Mouse (Mus musculus) limb, embryonic 14.5 days (tissue): Measurements from ENCODE around the gene Phf1. TPM values are rescaled to one million over a fixed set of nuclear protein-coding genes. Genes with fewer than 3 reads are reported as not detected.

Source experiments
- ATAC-seq: fragments of 200-750 bp; cut with Nextera tagmentation; 2 replicates; pipeline ENCODE4 v1.8.0; 2017; ENCODE audit warnings: low read depth, moderate number of reproducible peaks, moderate TSS enrichment; ENCODE audit not compliant: low FRiP score
- DNase-seq: peaks from one replicate; pipeline ENCODE4 v3.0.0-alpha.2; 2015; ENCODE audit warnings: low spot score
- H3K27ac ChIP-seq: fragments of 300-500 bp; sonication (generic); replicated peaks from 2 replicates; pipeline ENCODE4 v1.5.1; 2014; ENCODE audit warnings: low read depth, mild to moderate bottlenecking, low read length, moderate library complexity, mixed read lengths
- H3K27me3 ChIP-seq: fragments of 300-500 bp; sonication (generic); 2 replicates; pipeline ENCODE4 v1.6.1; 2014; ENCODE audit warnings: low read length, mixed read lengths; ENCODE audit not compliant: control insufficient read depth, insufficient read depth
- H3K36me3 ChIP-seq: fragments of 300-500 bp; sonication (generic); 2 replicates; pipeline ENCODE4 v1.6.1; 2014; ENCODE audit warnings: mild to moderate bottlenecking, low read length, moderate library complexity, mixed read lengths; ENCODE audit not compliant: control insufficient read depth, insufficient read depth
- H3K4me1 ChIP-seq: fragments of 300-500 bp; sonication (generic); 2 replicates; pipeline ENCODE4 v1.6.1; 2014; ENCODE audit warnings: antibody characterized with exemption, low read length, mixed read lengths; ENCODE audit not compliant: control insufficient read depth, insufficient read depth
- H3K4me2 ChIP-seq: fragments of 300-500 bp; sonication (generic); replicated peaks from 2 replicates; pipeline ENCODE4 v1.6.1; 2014; ENCODE audit warnings: low read depth, mild to moderate bottlenecking, low read length, moderate library complexity; ENCODE audit not compliant: severe bottlenecking
- H3K4me3 ChIP-seq: fragments of 300-500 bp; sonication (generic); replicated peaks from 2 replicates; pipeline ENCODE4 v1.5.1; 2014; ENCODE audit warnings: low read length
- H3K9ac ChIP-seq: fragments of 300-500 bp; sonication (generic); 2 replicates; pipeline ENCODE4 v1.6.1; 2014; ENCODE audit warnings: mild to moderate bottlenecking, low read depth, low read length, moderate library complexity; ENCODE audit not compliant: severe bottlenecking
- H3K9me3 ChIP-seq: fragments of 300-500 bp; sonication (generic); 2 replicates; pipeline ENCODE4 v1.6.1; 2016; ENCODE audit warnings: low read length; ENCODE audit not compliant: control insufficient read depth
- POLR2A ChIP-seq: fragments of 200-500 bp; IDR thresholded peaks from 2 replicates; pipeline ENCODE4 v1.8.0; 2012; ENCODE audit warnings: inconsistent platforms, mild to moderate bottlenecking, moderate library complexity, borderline replicate concordance; ENCODE audit not compliant: insufficient read depth, insufficient read length; ENCODE audit errors: extremely low read depth
- WGBS: fragments of 180-500 bp; shearing (Covaris S2); extraction: QIAGEN DNeasy Blood & Tissue Kit; methylation state at CpG from one replicate; pipeline ENCODE4 v1.1.7; 2014; 5-methylcytosine and 5-hydroxymethylcytosine counted together
- polyA plus RNA-seq, 2 experiments: library from polyadenylated mRNA; depleted of rRNA in 1 of 2; stranded (reverse) in 1 of 2; unstranded in 1 of 2; fragments of >200 nt; fragmentation: Nextera tagmentation in 1 of 2; extraction: Ambion mirVana in 1 of 2; gene quantifications; 2 replicates each; pipeline versions ENCODE4 v1.2.1 to v1.2.3; 2012 to 2014

The Phf1 gene
- polyA plus RNA-seq, 2 experiments = 12.8 to 56.6 TPM

- no peaks in the 10 kb centered on the region for H3K9me3 ChIP-seq
- DNase-seq = peak; percentile 13
Measured at GRCm38 (mm10) chr17:26887926-26888325, 44.9 kb upstream of the Phf1 start.

GRCm38 (mm10) chr17:26892635-26893375 lies 40.0 kb upstream of the Phf1 start:
- DNase-seq = no peak
- WGBS = 53% methylated on average over 16 of the region's 16 CpGs
- Histone ChIP-seq H3K27me3 (no peaks in the 10 kb centered on the region), H3K27ac (peak overlapping the region; percentile 40; the same call in 1 of the 2 replicates), H3K4me1 (peaks cover 18% of the 10 kb centered on the region), H3K36me3 (no peaks in the 10 kb centered on the region), H3K9me3 (no peaks in the 10 kb centered on the region), H3K4me2 (peak overlapping the region; percentile 11; the same call in 1 of the 2 replicates), H3K9ac (no peak overlapping the region; the same call in 1 of the 2 replicates), H3K4me3 (no peak overlapping the region)
- ATAC-seq = peak; percentile 38; the same call in 1 of the 2 replicates
- TF ChIP-seq POLR2A = no peak

More at GRCm38 (mm10) chr17:26887926-26888325, 44.9 kb upstream of the Phf1 start:
- Histone ChIP-seq H3K4me2 (no peak overlapping the region), H3K27me3 (0 out of 2 replicates have a peak, but pooled peaks cover 3% of the 10 kb centered on the region), H3K9ac (no peak overlapping the region), H3K4me1 (peaks cover 7% of the 10 kb centered on the region; the same call in 1 of the 2 replicates), H3K36me3 (no peaks in the 10 kb centered on the region), H3K4me3 (no peak overlapping the region), H3K27ac (no peak overlapping the region)
- no peak for ATAC-seq
- 12% methylated on average over 3 of the region's 3 CpGs for WGBS
- TF ChIP-seq POLR2A = no peak

GRCm38 (mm10) chr17:26893492-26893891 lies 39.4 kb upstream of the Phf1 start:
- peak overlapping the region; percentile 40; the same call in 1 of the 2 replicates for H3K27ac ChIP-seq
- H3K9me3 ChIP-seq = no peaks in the 10 kb centered on the region
- H3K4me1 ChIP-seq = peaks cover 18% of the 10 kb centered on the region
- no peak overlapping the region for H3K9ac ChIP-seq
- TF ChIP-seq POLR2A = no peak
- ATAC-seq = no peak
- no peaks in the 10 kb centered on the region for H3K27me3 ChIP-seq
- no peaks in the 10 kb centered on the region for H3K36me3 ChIP-seq
- no peak overlapping the region for H3K4me3 ChIP-seq
- no peak for DNase-seq
- WGBS = 46% methylated on average over 6 of the region's 6 CpGs
- H3K4me2 ChIP-seq = no peak overlapping the region

GRCm38 (mm10) chr17:26894342-26894741 lies 38.5 kb upstream of the Phf1 start:
- 71% methylated on average over 6 of the region's 6 CpGs for WGBS
- Histone ChIP-seq H3K36me3 (no peaks in the 10 kb centered on the region), H3K9ac (no peak overlapping the region), H3K27me3 (no peaks in the 10 kb centered on the region), H3K4me2 (no peak overlapping the region), H3K9me3 (no peaks in the 10 kb centered on the region), H3K4me1 (peaks cover 18% of the 10 kb centered on the region), H3K4me3 (no peak overlapping the region), H3K27ac (no peak overlapping the region)
- ATAC-seq (peak; percentile 36; the same call in 1 of the 2 replicates), DNase-seq (no peak)
- TF ChIP-seq POLR2A = no peak

GRCm38 (mm10) chr17:26895578-26895977 lies 37.3 kb upstream of the Phf1 start:
- Histone ChIP-seq H3K27ac (no peak overlapping the region), H3K36me3 (no peaks in the 10 kb centered on the region), H3K4me2 (no peak overlapping the region), H3K9ac (no peak overlapping the region), H3K4me3 (no peak overlapping the region), H3K27me3 (no peaks in the 10 kb centered on the region), H3K4me1 (peaks cover 18% of the 10 kb centered on the region), H3K9me3 (no peaks in the 10 kb centered on the region)
- no peak for ATAC-seq
- no peak for TF ChIP-seq POLR2A
- 11% methylated on average over 10 of the region's 10 CpGs for WGBS
- peak; percentile 40 for DNase-seq
